Comparison of ENCODE assay signal across 19 mouse cellular contexts in the genomic region with DNA sequence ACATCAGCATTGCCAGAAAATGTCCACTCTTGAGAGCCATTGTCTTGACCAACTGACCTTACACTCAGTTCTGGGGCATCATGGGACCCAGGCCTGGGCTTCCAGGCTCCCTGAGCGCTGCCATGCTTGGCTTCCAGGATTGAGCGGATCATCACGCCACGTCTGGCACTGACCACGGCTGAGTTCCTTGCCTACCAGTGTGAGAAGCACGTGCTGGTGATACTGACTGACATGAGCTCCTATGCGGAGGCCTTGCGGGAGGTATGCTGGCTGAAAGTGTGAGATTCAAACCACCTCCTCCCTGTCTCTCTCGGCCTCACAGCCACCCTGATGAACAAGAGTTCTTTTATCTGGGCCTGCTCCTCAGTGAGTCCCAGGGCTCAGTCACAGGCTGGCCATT. TPM values are rescaled to one million over a fixed set of nuclear protein-coding genes. Genes with fewer than 3 reads are reported as not detected.
DNase-seq lines count a peak whose midpoint lies in the region.
"Had no signal": no experiment of that assay in that cellular context is flagged by ENCODE, and none has a peak within 500 bp of the region (broad histone marks: within the 10 kb centered on the region; RNA-seq: fewer than 3 reads in every experiment).

No protein-coding gene starts in this region.

- intact Hi-C loops in heart, postnatal 36 days (cut with DNase I): no loop called here

- DNase-seq in heart, adult 11 months: peak; percentile 92
- no peak for DNase-seq in heart, postnatal 36 days
- DNase-seq: adrenal gland, adult 2 months; adrenal gland, adult 8-10 months; adrenal gland, postnatal 10 days; adrenal gland, postnatal 14 days; adrenal gland, postnatal 25 days; adrenal gland, postnatal 36 days; B cell, adult 2 months; cerebellum, adult 11 months; cerebellum, adult 11-12 months; cerebellum, adult 18-20 months; cerebellum, adult 2 months had no signal

RNA-seq across cellular contexts. Expression of a gene that starts 6.4 kb away (rescaled TPM):
- not detected for total RNA-seq in heart, postnatal 36 days (2021)
- total RNA-seq: adrenal gland, adult 2 months; adrenal gland, postnatal 14 days; adrenal gland, postnatal 36 days; G1E; MEL had no signal

RNA-seq across cellular contexts. Expression of a gene that starts 13.3 kb away (rescaled TPM):
- not detected for total RNA-seq in heart, postnatal 36 days (2021)
- total RNA-seq: adrenal gland, adult 18-20 months; adrenal gland, adult 2 months; adrenal gland, adult 8-10 months; adrenal gland, postnatal 10 days; adrenal gland, postnatal 14 days; adrenal gland, postnatal 25 days; adrenal gland, postnatal 36 days; CH12.LX; ES-E14; MEL had no signal

RNA-seq across cellular contexts. Expression of a gene that starts 19.6 kb away (rescaled TPM):
- total RNA-seq in heart, postnatal 36 days (2021): 10 to 100 TPM; 83.1 to 86.0 TPM

RNA-seq across cellular contexts. Expression of a gene that starts 38.7 kb away (rescaled TPM):
- 10 to 100 TPM; 19.7 to 20.6 TPM for total RNA-seq in heart, postnatal 36 days (2021)

RNA-seq across cellular contexts. Expression of a gene that starts 45.0 kb away (rescaled TPM):
- not detected for total RNA-seq in heart, postnatal 36 days (2021)
- total RNA-seq: adrenal gland, adult 18-20 months; adrenal gland, adult 2 months; adrenal gland, adult 8-10 months; adrenal gland, postnatal 10 days; adrenal gland, postnatal 14 days; adrenal gland, postnatal 25 days; adrenal gland, postnatal 36 days; adrenal gland, postnatal 4 days; CH12.LX; G1E had no signal
